Mouse (Mus musculus): ENCODE measurements around the gene Gm20532.

The Gm20532 gene

DNA sequence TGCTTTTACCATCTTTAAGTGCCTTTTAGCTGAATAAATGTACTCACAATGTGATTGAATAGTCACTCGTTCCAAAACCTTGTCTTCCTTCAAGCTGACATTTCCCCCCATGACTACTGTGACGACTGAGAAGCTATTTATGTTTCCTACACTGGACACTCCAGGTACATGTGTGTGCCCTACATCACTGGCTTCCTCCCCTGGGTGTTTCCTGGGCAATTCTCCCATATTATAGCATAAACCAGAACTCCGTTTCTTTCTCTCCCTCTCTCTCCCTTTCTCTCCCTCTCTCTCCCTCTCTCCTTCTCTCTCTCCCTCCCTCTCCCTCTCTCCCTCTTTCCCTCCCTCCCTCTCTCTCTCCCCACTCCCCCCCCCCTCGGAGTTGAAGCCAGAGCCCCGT lies 12.6 kb upstream of the Gm20532 start:
- no peak for DNase-seq (ENCODE audit: low read depth, low spot score)

GRCm38 (mm10) chr2:26574862-26575261 lies 11.6 kb upstream of the Gm20532 start:
- no peak for DNase-seq (ENCODE audit: low read depth, low spot score)

DNA sequence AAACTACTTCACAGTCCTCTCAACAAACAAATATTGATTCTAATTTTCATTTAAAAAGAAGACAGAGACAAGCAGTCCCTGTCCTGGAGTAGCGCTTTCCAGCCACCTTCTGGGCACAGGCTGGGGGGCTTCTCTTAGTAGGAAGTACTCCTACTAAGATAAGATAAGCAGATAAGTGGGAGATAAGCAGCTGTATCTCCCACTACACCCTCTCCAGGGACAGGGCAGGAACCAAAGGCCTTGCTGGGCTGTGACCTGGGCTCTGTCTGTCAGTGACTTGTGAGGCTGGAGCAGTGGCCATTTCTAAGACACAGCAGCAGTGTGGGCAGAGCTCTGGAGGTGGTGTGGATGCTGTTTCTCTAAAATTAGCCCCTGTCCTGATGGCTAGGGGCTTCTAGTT lies 11.1 kb upstream of the Gm20532 start:
- no peak for DNase-seq (ENCODE audit: low read depth, low spot score)

- DNase-seq (ENCODE audit: low read depth, low spot score): no peak
Measured at GRCm38 (mm10) chr2:26575865-26576264, 10.6 kb upstream of the Gm20532 start.

GRCm38 (mm10) chr2:26576462-26576861 lies 10.0 kb upstream of the Gm20532 start:
- DNase-seq (ENCODE audit: low read depth, low spot score): no peak

GRCm38 (mm10) chr2:26578369-26578768 lies 8.1 kb upstream of the Gm20532 start:
- peak; percentile 24 for DNase-seq (ENCODE audit: low read depth, low spot score)

DNA sequence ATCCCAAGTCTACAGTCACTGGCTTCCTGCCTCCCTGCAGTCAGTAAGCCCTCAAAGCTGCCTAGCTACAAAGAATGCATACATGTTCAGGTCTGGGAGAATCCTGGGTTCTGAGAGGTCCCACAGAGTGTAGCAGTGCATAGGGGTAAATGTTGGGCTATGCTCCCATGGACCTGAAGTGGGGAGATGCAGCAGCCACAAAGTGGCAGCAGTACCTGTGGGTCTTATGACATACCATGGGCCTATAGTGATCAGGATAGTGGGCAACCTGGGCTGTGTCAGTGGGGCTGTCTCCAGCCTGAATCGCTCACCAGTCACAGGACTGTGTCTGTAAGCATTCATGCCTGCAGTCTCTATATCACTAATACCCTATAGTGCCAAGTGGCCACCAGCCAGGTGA lies 6.7 kb upstream of the Gm20532 start, which contains the start of gene Egfl7:
Egfl7 (plus strand) TSS at position 301 of the 400 bp plus-strand sequence.
- no peak for DNase-seq (ENCODE audit: low read depth, low spot score)

DNA sequence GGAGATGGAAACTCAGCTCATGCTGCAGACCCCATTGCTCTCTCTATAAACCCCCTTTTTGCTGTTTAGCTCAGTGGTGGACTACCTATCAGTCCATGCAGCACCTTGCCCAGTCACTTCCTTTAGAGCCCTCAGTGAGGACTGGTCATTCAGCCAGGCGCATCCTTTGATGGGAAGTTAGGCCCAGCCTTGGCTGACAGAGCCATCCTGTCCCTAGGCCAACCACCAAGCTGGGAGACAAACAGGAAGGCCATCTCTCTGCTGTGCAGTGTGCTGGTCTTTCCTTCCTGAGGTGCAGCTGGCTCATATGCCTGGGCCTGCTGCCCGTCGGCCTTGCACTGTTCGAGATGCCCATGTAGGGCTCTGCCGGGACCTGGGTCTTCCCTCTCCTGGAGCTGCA lies 5.7 kb upstream of the Gm20532 start:
- DNase-seq (ENCODE audit: low read depth, low spot score): no peak

DNA sequence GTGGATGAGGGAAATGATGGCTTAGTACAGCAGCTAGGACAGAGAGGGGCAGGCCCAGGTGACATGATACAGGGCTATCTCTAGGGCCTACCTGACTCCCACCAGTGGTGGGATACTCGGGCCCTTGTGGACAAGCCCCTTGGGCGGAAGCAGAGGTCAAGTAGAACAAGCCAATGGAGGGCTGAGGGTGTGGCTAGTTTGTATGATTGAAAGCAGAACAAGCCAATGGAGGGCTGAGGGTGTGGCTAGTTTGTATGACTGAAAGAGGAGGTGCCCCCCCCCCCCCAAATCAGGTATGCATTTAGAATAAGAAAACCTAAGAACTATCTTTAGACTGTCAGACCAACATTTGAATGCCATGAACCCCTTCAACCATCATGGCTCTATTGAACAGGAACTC lies 4.2 kb upstream of the Gm20532 start:
- no peak for DNase-seq (ENCODE audit: low read depth, low spot score)

DNA sequence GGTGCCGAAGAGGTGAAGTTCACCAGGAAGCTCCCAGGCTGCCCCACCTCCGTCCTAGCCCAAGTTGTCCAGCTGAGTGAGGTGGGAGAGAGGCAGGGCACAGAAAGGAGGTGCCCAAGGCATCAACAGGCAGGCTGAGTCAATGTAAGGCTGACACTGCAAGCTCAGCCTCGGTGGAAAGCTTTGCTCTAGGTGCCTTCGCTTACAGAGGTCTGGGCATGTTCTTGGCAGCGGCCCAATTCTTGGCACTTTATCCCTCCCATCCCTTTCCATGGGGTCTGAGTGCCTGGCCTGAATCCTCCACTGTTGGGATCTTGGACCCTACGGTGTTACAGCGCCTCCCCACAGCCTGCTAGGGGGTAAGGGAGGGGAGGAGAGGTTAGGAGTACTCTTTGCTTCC lies 3.7 kb upstream of the Gm20532 start:
- no peak for DNase-seq (ENCODE audit: low read depth, low spot score)

DNA sequence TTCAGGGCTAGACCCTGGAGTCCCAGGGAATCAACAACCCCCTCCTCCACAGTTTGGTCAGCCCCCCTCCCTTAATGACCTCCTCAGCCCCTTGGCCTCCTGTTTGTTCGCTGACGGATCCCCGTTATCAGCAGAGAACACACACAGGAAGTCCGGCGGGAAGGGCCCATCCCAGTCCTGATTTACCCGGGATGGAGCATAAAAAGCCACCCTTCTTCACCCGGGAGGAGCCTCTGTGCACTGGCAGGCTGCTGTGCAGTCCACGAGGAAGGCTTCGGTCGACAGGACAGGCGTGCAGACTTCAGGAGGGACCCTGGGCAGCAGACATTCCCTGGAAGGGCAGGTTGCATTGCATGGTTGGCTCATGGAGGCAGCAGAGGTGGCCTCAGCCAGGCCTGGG lies 2.8 kb upstream of the Gm20532 start:
- no peak for DNase-seq (ENCODE audit: low read depth, low spot score)

GRCm38 (mm10) chr2:26585713-26586112 lies 726 bp upstream of the Gm20532 start:
- DNase-seq (ENCODE audit: low read depth, low spot score): no peak

DNA sequence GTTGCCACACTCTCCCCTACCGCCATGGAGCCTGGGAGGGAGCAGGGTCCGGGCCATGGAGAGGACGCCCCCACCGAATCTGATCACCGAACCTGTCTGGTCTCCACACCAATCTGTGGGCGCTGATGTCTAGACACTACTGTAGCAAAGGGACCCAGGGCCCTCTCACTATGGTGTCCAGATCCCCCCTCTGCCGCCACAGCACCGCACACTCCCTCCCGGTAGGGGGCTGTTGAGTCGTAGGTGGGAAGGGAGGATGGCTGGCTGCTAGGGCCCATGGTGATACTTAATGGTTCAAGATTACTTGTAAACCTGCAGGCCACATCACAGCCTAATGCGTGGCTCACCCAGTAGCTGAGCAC lies 586 bp downstream of the Gm20532 start:
- peak; percentile 23 for DNase-seq (ENCODE audit: low read depth, low spot score)

- no peak for DNase-seq (ENCODE audit: low read depth, low spot score)
Measured at GRCm38 (mm10) chr2:26588573-26588972, 2.1 kb downstream of the Gm20532 start.

GRCm38 (mm10) chr2:26589284-26589683 lies 2.8 kb downstream of the Gm20532 start:
- DNase-seq (ENCODE audit: low read depth, low spot score): no peak

DNA sequence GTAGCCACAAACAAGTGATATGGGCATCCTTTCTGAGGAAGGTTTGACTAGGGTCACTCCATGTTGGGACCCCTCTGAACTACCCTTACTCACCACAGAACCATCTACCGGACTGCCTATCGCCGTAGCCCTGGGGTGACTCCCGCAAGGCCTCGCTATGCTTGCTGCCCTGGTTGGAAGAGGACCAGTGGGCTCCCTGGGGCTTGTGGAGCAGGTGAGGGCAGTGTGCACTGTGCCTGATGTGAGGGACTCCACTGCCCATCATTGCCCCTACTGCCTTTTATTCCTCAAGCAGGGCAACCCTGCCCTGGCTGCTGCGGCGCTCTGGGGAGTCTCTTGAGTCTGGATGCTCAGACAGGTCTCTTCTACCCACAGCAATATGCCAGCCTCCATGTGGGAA lies 3.8 kb downstream of the Gm20532 start:
- DNase-seq (ENCODE audit: low read depth, low spot score): no peak

DNA sequence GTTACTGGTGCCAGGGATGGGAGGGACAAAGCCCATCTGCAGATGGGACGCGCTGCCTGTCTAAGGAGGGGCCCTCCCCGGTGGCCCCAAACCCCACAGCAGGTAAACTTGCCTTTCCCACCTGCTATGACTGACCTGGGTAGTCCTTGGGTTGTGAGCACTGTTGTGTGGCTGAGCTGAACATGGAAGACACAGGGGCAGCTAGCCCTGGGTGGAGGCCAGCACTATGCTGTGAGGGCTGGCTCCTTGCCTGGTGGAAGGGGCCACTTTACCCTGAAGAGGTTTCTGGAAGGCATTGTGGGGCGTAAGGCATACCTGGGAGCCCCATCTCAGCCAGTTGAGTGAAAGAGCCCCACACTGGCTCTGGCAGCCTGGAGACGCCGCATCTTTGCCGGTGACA lies 4.5 kb downstream of the Gm20532 start:
- DNase-seq (ENCODE audit: low read depth, low spot score): no peak

DNA sequence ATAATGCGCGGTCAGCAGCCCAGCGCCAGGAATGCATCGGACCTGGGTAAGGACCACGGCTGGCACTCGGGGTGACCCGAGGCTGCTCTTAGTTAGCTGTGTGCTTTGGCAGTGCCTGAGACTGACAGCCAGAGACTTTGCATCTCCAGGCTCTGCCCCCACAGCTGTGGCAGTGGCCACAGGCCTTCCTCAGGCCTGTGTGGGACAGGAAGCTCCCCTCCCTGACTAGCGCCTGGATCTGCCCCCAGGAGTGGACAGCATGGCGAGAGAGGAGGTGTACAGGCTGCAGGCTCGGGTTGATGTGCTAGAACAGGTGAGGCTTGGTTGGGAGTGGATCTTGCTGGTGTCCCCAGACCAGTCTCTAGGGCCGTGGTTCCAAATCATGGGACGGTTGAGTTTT lies 5.0 kb downstream of the Gm20532 start:
- no peak for DNase-seq (ENCODE audit: low read depth, low spot score)

GRCm38 (mm10) chr2:26593211-26594021 lies 7.0 kb downstream of the Gm20532 start:
- no peak for DNase-seq (ENCODE audit: low read depth, low spot score)

GRCm38 (mm10) chr2:26594022-26594346 lies 7.5 kb downstream of the Gm20532 start:
- DNase-seq (ENCODE audit: low read depth, low spot score): peak; percentile 35

DNA sequence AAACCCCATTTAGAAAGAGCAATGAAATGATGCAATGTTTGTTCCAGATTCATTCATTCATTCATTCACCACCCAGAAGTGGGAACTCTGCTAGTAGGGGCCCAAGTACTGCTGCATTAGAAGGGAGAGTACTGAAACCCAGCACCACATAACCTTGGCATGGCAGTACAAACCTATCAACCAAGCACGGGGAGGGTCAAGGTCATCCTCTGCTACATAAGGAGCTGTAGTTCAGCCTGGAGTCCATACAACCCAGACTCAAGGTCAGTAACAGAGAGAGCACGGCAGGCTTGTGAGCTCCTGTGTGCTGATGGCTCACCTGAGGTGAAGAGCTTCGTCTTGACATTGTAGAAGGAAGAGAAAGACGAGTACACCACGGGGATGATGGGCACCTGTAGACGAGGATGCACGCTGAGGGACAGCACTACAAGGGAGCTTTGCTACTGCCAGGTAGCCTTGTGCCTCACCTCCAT lies 8.1 kb downstream of the Gm20532 start:
- no peak for DNase-seq (ENCODE audit: low read depth, low spot score)

GRCm38 (mm10) chr2:26594934-26595724 lies 8.7 kb downstream of the Gm20532 start:
- no peak for DNase-seq (ENCODE audit: low read depth, low spot score)
